Mouse (Mus musculus) C2C12 (cell line): ENCODE results near the gene Mki67. TPM values are rescaled to one million over a fixed set of nuclear protein-coding genes. Genes with fewer than 3 reads are reported as not detected.
"Not testable (repeated sequence)": the region's sequence is repeated elsewhere in the genome, so short reads cannot be mapped to it uniquely, and the experiment has no call there.

Experiments used
- H3K27me3 ChIP-seq: one replicate; pipeline ENCODE4 v1.6.1; 2011; ENCODE audit not compliant: control insufficient read depth, insufficient read depth, insufficient read length
- H3K36me3 ChIP-seq: one replicate; pipeline ENCODE4 v1.6.1; 2011; ENCODE audit not compliant: control insufficient read depth, insufficient read depth
- H3K4me3 ChIP-seq: one replicate; pipeline ENCODE4 v1.5.1; 2011; ENCODE audit warnings: mild to moderate bottlenecking, control low read depth; ENCODE audit not compliant: poor library complexity, insufficient read depth, severe bottlenecking
- H3K79me2 ChIP-seq: one replicate; pipeline ENCODE4 v1.6.1; 2011; ENCODE audit not compliant: control insufficient read depth, insufficient read depth
- H3K79me3 ChIP-seq: one replicate; pipeline ENCODE4 v1.6.1; 2011; ENCODE audit warnings: low read depth, control low read depth
- H3ac ChIP-seq: one replicate; pipeline ENCODE3; 2011; ENCODE audit warnings: low read depth; ENCODE audit not compliant: control insufficient read depth, insufficient read length
- CEBPB ChIP-seq: IDR thresholded peaks from one replicate; pipeline ENCODE4 v1.6.1; 2011; ENCODE audit warnings: low read depth, mild to moderate bottlenecking, control low read depth, moderate library complexity
- CTCF ChIP-seq: IDR thresholded peaks from one replicate; pipeline ENCODE4 v1.5.1; 2011; ENCODE audit not compliant: control insufficient read depth, insufficient read depth, insufficient read length
- FOSL1 ChIP-seq: IDR thresholded peaks from one replicate; pipeline ENCODE4 v1.8.0; 2011; ENCODE audit warnings: mild to moderate bottlenecking, low read length; ENCODE audit not compliant: poor library complexity, insufficient read depth, severe bottlenecking
- MAX ChIP-seq: IDR thresholded peaks from one replicate; pipeline ENCODE4 v1.6.1; 2011; ENCODE audit warnings: mild to moderate bottlenecking, control low read depth
- MYOD1 ChIP-seq: IDR thresholded peaks from one replicate; pipeline ENCODE4 v1.6.1; 2011; ENCODE audit warnings: low read depth; ENCODE audit not compliant: control insufficient read depth, insufficient read length
- MYOG ChIP-seq: IDR thresholded peaks from one replicate; pipeline ENCODE4 v1.6.1; 2011; ENCODE audit not compliant: control insufficient read depth, insufficient read length; ENCODE audit errors: extremely low read depth
- USF1 ChIP-seq: IDR thresholded peaks from one replicate; pipeline ENCODE4 v1.6.1; 2011; ENCODE audit warnings: low read depth, mild to moderate bottlenecking, control low read depth, moderate library complexity
- polyA plus RNA-seq: library from polyadenylated mRNA; unstranded; fragments of >200 nt; fragmentation: generic; extraction: Trizol; gene quantifications from one replicate; pipeline ENCODE4 v1.2.1, GENCODE M21; 2012; ENCODE audit warnings: missing spikeins

Gene Mki67
- polyA plus RNA-seq, 1 experiment, result 18.1 TPM

GRCm38 (mm10) chr7:135694130-135694529 lies 22.0 kb downstream of the Mki67 start:
- H3K79me3 ChIP-seq, result peaks cover 14% of the 10 kb centered on the region
- no peak overlapping the region for H3ac ChIP-seq
- no peak overlapping the region for H3K4me3 ChIP-seq

GRCm38 (mm10) chr7:135691941-135692340 lies 24.2 kb downstream of the Mki67 start:
- peaks cover 92% of the 10 kb centered on the region for H3K36me3 ChIP-seq
- no peaks in the 10 kb centered on the region for H3K27me3 ChIP-seq
- H3ac ChIP-seq, result no peak overlapping the region
- no peak overlapping the region for H3K4me3 ChIP-seq
- peaks cover 2% of the 10 kb centered on the region for H3K79me3 ChIP-seq
- H3K79me2 ChIP-seq, result peaks cover 14% of the 10 kb centered on the region
- TF ChIP-seq FOSL1, result no peak
- no peak for TF ChIP-seq MYOG
- TF ChIP-seq MAX, result no peak
- TF ChIP-seq USF1, result no peak
- no peak for TF ChIP-seq CEBPB
- TF ChIP-seq MYOD1, result no peak

More at GRCm38 (mm10) chr7:135694130-135694529, 22.0 kb downstream of the Mki67 start:
- Histone ChIP-seq H3K79me2 (peaks cover 34% of the 10 kb centered on the region), H3K36me3 (peaks cover 93% of the 10 kb centered on the region), H3K27me3 (no peaks in the 10 kb centered on the region)
- TF ChIP-seq MAX (no peak), CTCF (no peak), MYOG (no peak), MYOD1 (no peak), CEBPB (no peak), FOSL1 (no peak), USF1 (no peak)

GRCm38 (mm10) chr7:135689396-135689795 lies 26.8 kb downstream of the Mki67 start:
- H3K36me3 ChIP-seq, result peaks cover 84% of the 10 kb centered on the region
- H3K4me3 ChIP-seq, result no peak overlapping the region
- H3K79me3 ChIP-seq, result peaks cover 2% of the 10 kb centered on the region
- no peaks in the 10 kb centered on the region for H3K27me3 ChIP-seq
- H3ac ChIP-seq, result no peak overlapping the region
- H3K79me2 ChIP-seq, result no peaks in the 10 kb centered on the region
- no peak for TF ChIP-seq MYOG
- TF ChIP-seq MYOD1, result no peak
- TF ChIP-seq CEBPB, result no peak
- TF ChIP-seq USF1, result no peak
- no peak for TF ChIP-seq MAX
- no peak for TF ChIP-seq CTCF
- TF ChIP-seq FOSL1, result no peak

GRCm38 (mm10) chr7:135684938-135685337 lies 31.2 kb downstream of the Mki67 start:
- H3K79me2 ChIP-seq, result no peaks in the 10 kb centered on the region
- peaks cover 43% of the 10 kb centered on the region for H3K36me3 ChIP-seq
- no peaks in the 10 kb centered on the region for H3K79me3 ChIP-seq
- H3K27me3 ChIP-seq, result no peaks in the 10 kb centered on the region
- H3ac ChIP-seq, result no peak overlapping the region
- TF ChIP-seq CTCF, result no peak
- no peak for TF ChIP-seq MAX
- TF ChIP-seq USF1, result no peak
- TF ChIP-seq FOSL1, result no peak
- no peak for TF ChIP-seq CEBPB
- no peak for TF ChIP-seq MYOD1
- no peak overlapping the region for H3K4me3 ChIP-seq

GRCm38 (mm10) chr7:135684098-135684497 lies 32.1 kb downstream of the Mki67 start:
- H3ac ChIP-seq, H3K79me3 ChIP-seq, H3K4me3 ChIP-seq, H3K27me3 ChIP-seq, H3K79me2 ChIP-seq: not testable (repeated sequence)
- H3K36me3 ChIP-seq, result peaks cover 37% of the 10 kb centered on the region

- peaks cover 9% of the 10 kb centered on the region for H3K36me3 ChIP-seq
- no peak overlapping the region for H3K4me3 ChIP-seq
- no peaks in the 10 kb centered on the region for H3K79me2 ChIP-seq
- TF ChIP-seq USF1 (no peak), MYOG (no peak), MAX (no peak), MYOD1 (no peak), CTCF (no peak), FOSL1 (no peak), CEBPB (no peak)
- H3K27me3 ChIP-seq, result no peaks in the 10 kb centered on the region
- no peaks in the 10 kb centered on the region for H3K79me3 ChIP-seq
- no peak overlapping the region for H3ac ChIP-seq
Observed at GRCm38 (mm10) chr7:135680334-135680733, 35.8 kb downstream of the Mki67 start.
